Mouse (Mus musculus) kidney, adult 2 months (tissue): ENCODE measurements around the gene Gm21970.

Source experiments
- CTCF ChIP-seq: fragments of 200-500 bp; conservative IDR thresholded peaks from 2 replicates; pipeline ENCODE4 v1.5.1; 2011; ENCODE audit warnings: low read depth, mild to moderate bottlenecking, control low read depth, low read length, moderate library complexity, mixed read lengths; ENCODE audit not compliant: insufficient read depth, insufficient read length
- POLR2A ChIP-seq: fragments of 200-500 bp; IDR thresholded peaks from one replicate; pipeline ENCODE4 v1.6.1; 2011; ENCODE audit warnings: low read depth, low read length, control low read depth

DNA sequence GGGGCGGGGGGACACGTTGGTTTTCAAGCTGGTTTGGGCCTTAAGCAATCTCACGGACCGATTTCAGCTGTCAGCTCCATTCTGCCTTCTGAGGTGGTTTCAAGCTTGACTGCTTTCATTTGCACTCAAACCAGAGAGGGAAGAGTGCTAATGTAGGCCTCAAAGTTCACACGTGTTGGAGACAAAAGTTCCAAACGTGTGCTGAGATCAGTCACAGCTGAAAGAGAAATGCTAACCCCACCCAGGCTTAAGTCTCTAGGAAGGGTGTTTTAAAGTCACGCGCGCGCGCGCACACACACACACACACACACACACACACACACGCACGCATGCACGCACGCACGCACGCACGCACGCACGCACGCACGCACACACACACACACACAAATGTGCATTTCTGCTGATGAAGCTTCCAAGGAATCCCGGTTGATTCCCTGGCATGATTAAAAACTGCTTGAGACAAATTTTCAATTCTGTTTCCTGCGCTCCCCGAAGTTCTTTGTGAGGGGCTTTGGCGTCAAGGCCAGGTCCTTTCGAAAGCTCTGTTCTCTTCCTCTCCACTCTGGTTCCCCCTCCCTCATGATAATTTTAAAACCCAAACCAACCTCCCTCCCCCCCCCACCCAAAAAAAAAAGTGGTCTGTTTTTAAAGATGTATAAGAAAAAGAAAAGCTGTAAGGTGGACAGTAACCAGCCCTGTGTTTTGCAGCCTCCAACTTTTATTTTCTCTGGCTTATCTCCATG is 42.8 kb upstream of the Gm21970 start:
- TF ChIP-seq POLR2A (no peak), CTCF (no peak)
